Mouse (Mus musculus) forebrain, embryonic 16.5 days (tissue): ENCODE data around the gene Celf5. TPM values are rescaled to one million over a fixed set of nuclear protein-coding genes. Genes with fewer than 3 reads are reported as not detected.
"Not testable (repeated sequence)": the region's sequence is repeated elsewhere in the genome, so short reads cannot be mapped to it uniquely, and the experiment has no call there.

Source experiments
- ATAC-seq: fragments of 200-750 bp; cut with Nextera tagmentation; 2 replicates; pipeline ENCODE4 v1.8.0; 2017; ENCODE audit warnings: mild to moderate bottlenecking, moderate library complexity
- H3K27ac ChIP-seq: fragments of 300-500 bp; sonication (generic); 2 replicates; pipeline ENCODE4 v1.5.1; 2014; ENCODE audit warnings: low read length, control low read depth
- H3K27me3 ChIP-seq: fragments of 300-500 bp; sonication (generic); replicated peaks from 2 replicates; pipeline ENCODE4 v1.6.1; 2014; ENCODE audit warnings: low read length; ENCODE audit not compliant: control insufficient read depth, insufficient read depth
- H3K36me3 ChIP-seq: fragments of 300-500 bp; sonication (generic); 2 replicates; pipeline ENCODE4 v1.6.1; 2014; ENCODE audit not compliant: control insufficient read depth, insufficient read depth
- H3K4me1 ChIP-seq: fragments of 300-500 bp; sonication (generic); replicated peaks from 2 replicates; pipeline ENCODE4 v1.6.1; 2014; ENCODE audit warnings: low read length; ENCODE audit not compliant: control insufficient read depth, insufficient read depth
- H3K4me2 ChIP-seq: fragments of 300-500 bp; sonication (generic); 2 replicates; pipeline ENCODE4 v1.6.1; 2014; ENCODE audit warnings: mild to moderate bottlenecking, low read length, control low read depth
- H3K4me3 ChIP-seq: fragments of 300-500 bp; sonication (generic); replicated peaks from 2 replicates; pipeline ENCODE4 v1.5.1; 2014; ENCODE audit warnings: mild to moderate bottlenecking, low read length, control low read depth
- H3K9ac ChIP-seq: fragments of 300-500 bp; sonication (generic); replicated peaks from 2 replicates; pipeline ENCODE4 v1.6.1; 2014; ENCODE audit warnings: low read depth, low read length, control low read depth
- H3K9me3 ChIP-seq: fragments of 300-500 bp; sonication (generic); 2 replicates; pipeline ENCODE4 v1.6.1; 2016; ENCODE audit warnings: low read length; ENCODE audit not compliant: control insufficient read depth
- WGBS: fragments of 180-500 bp; shearing (Covaris S2); extraction: QIAGEN DNeasy Blood & Tissue Kit; methylation state at CpG from one replicate; pipeline ENCODE4 v1.1.7; 2014; 5-methylcytosine and 5-hydroxymethylcytosine counted together
- polyA plus RNA-seq: library from polyadenylated mRNA; unstranded; fragments of >200 nt; fragmentation: Nextera tagmentation; extraction: Ambion mirVana; gene quantifications from 2 replicates; pipeline ENCODE4 v1.2.1, GENCODE M21; 2015

Gene Celf5
- polyA plus RNA-seq, 1 experiment from 2014 or later = 93.0 TPM

DNA sequence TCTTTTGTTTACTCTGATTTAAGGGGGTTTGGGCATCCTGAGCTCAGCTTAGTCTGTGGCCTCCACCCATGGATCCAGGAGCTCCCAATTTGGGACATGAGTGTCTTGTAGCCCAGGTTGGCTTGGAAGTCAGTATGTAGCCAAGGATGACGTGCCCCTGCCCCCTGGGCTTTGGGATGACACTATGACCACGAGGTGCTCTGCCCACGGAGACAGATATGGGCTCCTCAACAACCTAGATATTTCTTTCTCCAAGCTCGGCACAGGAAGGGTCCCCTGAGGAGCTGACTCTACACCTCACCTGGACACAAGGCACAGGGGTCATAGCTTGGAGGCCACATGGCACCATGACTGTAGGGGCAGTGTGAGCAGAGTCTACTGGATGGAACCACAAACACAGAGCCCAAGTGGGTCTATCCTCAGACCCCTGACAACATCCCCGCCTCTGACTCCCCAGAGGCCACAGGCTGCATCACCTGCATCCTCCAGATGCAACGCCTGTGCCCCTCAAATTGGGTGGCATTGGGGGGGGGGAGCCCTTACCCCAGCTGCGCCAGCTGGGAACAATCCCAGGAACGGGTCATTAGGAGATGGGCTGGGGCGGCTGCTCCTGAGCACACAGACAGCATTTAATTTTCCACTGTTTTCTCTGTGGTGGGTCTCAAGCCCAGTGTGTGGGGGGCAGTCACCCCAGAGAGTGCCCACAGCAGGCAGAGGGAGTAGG is 31.7 kb downstream of the Celf5 start:
- no peak for ATAC-seq
- 59% methylated on average over 9 of the region's 9 CpGs for WGBS
- no peaks in the 10 kb centered on the region for H3K4me1 ChIP-seq
- no peaks in the 10 kb centered on the region for H3K9me3 ChIP-seq
- H3K27ac ChIP-seq = no peak overlapping the region
- peaks cover 43% of the 10 kb centered on the region for H3K27me3 ChIP-seq
- H3K9ac ChIP-seq = no peak overlapping the region
- no peak overlapping the region for H3K4me2 ChIP-seq
- H3K36me3 ChIP-seq = no peaks in the 10 kb centered on the region
- no peak overlapping the region for H3K4me3 ChIP-seq

DNA sequence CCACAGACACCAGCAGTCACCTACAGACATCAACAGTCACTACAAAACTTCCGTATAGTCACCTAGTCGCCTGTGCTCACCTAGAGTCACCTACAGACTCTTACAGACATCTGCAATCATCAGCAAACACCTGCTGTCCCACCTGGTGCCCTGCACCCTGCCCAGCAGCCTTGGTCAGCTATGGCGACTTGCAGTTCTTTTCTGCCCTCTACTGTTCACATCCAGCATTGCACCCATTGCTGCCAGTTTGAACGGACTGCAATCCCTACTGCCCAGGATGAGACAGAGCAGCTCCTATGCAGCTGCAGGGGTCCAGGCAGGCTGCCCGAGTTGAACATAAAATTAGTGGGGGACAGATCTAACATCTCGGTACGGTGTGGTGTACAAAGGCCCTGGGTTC is 32.4 kb downstream of the Celf5 start:
- H3K4me3 ChIP-seq = no peak overlapping the region
- WGBS = 2% methylated on average over 7 of the region's 7 CpGs
- peaks cover 43% of the 10 kb centered on the region for H3K27me3 ChIP-seq
- H3K4me1 ChIP-seq = no peaks in the 10 kb centered on the region
- H3K9ac ChIP-seq = no peak overlapping the region
- no peaks in the 10 kb centered on the region for H3K9me3 ChIP-seq
- H3K27ac ChIP-seq = no peak overlapping the region
- no peaks in the 10 kb centered on the region for H3K36me3 ChIP-seq
- ATAC-seq = peak; percentile 72
- H3K4me2 ChIP-seq = no peak overlapping the region

DNA sequence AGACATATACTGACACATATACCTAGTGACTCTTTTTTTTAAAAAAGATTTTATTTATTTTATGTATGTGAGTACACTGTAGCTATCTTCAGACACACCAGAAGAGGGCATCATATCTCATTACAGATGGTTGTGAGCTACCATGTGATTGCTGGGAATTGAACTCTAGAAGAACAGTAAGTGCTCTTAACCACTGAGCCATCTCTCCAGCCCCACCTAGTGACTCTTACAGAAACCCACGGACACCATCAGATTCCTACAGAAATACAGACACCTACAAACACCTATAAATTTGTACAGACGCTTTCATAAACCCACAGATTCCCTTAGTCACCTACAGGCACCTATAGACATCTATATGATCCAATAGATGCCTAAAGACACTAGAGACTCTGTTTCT is 37.0 kb downstream of the Celf5 start:
- not testable (repeated sequence) for H3K9me3 ChIP-seq, H3K36me3 ChIP-seq, H3K4me1 ChIP-seq, H3K27me3 ChIP-seq, H3K4me2 ChIP-seq, H3K27ac ChIP-seq, ATAC-seq, H3K4me3 ChIP-seq, H3K9ac ChIP-seq
- 37% methylated on average over 2 of the region's 2 CpGs for WGBS

DNA sequence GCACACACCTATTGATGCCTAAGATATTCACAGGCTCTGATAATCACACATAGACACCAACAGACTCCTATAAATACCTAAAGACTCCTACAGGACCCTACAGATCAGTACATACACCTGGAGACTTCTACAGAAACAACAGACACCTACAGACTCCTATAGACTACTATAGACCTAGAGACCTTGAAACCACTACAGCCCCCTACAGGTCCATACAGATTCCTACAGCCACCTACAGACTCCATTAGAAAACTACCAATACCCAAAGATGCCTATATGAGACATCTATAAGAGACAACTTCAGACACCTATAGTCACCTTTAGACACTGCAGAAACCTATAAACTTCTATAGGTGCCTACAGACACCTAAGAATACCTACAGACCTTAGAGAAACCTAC is 41.5 kb downstream of the Celf5 start:
- H3K4me2 ChIP-seq = no peak overlapping the region
- no peak overlapping the region for H3K9ac ChIP-seq
- no peaks in the 10 kb centered on the region for H3K9me3 ChIP-seq
- H3K27ac ChIP-seq = no peak overlapping the region
- no peak overlapping the region for H3K4me3 ChIP-seq
- H3K27me3 ChIP-seq = no peaks in the 10 kb centered on the region
- H3K4me1 ChIP-seq = no peaks in the 10 kb centered on the region
- no peak for ATAC-seq
- no peaks in the 10 kb centered on the region for H3K36me3 ChIP-seq

DNA sequence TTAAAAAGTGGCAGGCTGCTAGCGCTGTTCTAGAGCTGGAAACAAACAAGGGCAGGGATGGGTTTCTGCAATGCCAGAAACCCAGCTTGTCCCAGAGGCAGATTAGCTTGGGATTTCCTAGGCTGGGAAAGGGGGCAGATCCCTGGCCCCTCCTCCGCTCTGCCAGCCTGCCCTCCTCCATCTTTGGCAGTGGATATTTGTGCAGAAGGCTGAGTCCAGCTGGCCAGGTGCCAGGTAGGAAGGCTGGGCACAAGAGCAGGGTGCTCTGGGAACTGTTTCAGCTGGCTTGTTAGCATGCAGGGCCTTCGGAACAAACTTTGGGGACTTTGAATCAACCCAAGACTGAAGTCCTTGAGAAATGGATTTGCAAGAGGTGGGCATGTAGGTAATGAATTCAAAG is 47.1 kb downstream of the Celf5 start:
- peaks cover 38% of the 10 kb centered on the region for H3K4me1 ChIP-seq
- no peak overlapping the region for H3K4me3 ChIP-seq
- peak overlapping the region; percentile 11; the same call in 1 of the 2 replicates for H3K4me2 ChIP-seq
- WGBS = 18% methylated on average over 3 of the region's 3 CpGs
- peak overlapping the region; percentile 75 for H3K27ac ChIP-seq
- no peaks in the 10 kb centered on the region for H3K9me3 ChIP-seq
- H3K27me3 ChIP-seq = no peaks in the 10 kb centered on the region
- H3K36me3 ChIP-seq = no peaks in the 10 kb centered on the region
- peak; percentile 4; the same call in 1 of the 2 replicates for ATAC-seq
- H3K9ac ChIP-seq = peak overlapping the region; percentile 22

DNA sequence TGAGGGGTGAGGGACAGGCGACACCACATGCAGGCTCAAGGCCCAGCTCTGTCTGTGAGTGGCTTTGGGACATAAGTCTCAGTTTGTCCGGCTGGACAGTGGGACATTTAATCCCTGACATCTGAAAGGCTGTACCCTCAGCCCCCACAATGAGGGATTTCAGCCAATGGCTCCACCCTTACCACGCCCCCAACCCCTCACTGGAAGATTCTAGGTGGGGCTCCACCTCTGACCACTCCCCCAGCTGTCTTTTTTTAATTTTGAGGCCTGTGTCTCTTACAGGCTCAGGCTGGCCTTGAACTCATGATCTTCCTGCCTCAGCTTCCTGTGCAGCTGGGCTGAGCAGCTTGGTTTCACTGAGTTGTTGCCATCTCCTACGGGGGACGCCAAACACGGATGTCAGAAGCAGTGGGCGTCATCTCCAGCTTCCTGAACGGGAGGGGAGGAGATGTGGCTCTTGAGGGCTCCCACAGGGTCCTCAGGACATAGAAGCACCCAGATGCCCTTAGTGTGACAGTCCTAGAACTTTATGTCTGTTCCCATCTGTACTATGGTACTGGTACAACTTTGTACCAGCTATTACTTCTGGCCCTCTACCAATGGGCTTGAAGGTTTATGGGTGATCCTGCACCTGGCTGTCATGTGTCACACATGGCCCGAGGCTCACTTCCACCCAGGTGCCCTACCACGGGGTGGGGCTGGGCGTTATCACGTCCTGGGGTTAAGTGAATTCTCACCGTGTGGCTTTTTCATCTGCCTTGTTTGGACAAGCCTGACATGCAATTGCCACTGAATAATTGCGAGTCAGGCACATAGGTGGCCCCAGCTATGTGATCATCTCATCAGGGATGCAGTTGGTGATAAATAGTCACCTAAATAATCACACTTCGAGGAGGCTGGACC is 47.9 kb downstream of the Celf5 start:
- Histone ChIP-seq H3K27ac (peak overlapping the region; percentile 75), H3K27me3 (no peaks in the 10 kb centered on the region), H3K36me3 (no peaks in the 10 kb centered on the region), H3K4me1 (peaks cover 40% of the 10 kb centered on the region), H3K4me2 (no peak overlapping the region), H3K4me3 (no peak overlapping the region), H3K9ac (peak overlapping the region; percentile 22; the same call in 1 of the 2 replicates), H3K9me3 (no peaks in the 10 kb centered on the region)
- no peak for ATAC-seq
- 66% methylated on average over 15 of the region's 15 CpGs for WGBS

DNA sequence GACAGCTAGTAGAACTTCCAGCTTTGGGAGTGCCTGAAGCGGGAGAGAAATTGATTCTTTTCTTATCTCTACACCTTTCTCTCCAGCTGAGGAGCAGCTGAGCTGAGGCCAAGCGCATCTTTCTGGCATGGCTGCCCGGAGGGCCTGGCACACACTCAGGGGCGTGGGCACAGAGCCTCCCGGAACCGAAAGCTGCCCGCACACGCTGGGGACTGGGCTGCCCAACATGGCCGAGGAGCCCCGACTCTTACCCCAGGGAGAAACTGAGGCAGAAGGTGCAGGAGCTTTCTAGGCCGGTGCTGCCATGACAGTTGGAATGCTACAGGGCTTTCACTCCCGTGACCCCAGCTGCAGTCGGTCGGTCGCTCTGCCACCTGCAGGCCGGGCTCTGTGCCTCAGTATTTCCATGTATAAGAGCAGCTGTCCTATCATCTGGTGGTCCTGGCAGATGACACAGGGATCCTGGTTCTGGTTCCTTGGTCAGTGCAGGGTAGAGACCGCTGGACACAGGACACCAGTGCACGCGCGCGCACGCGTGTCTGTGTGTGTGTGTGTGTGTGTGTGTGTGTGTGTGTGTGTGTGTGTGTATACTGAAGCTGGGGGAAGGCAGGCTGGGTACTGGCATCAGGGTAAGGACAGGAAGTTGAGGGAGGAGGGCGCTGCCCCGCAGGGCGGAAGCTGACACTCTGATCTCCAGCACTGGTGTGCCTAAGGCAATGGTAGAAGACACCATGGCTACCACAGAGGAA is 48.8 kb downstream of the Celf5 start:
- Histone ChIP-seq H3K4me1 (peaks cover 43% of the 10 kb centered on the region), H3K9ac (no peak overlapping the region), H3K4me3 (no peak overlapping the region), H3K4me2 (no peak overlapping the region), H3K27me3 (no peaks in the 10 kb centered on the region), H3K36me3 (no peaks in the 10 kb centered on the region), H3K27ac (no peak overlapping the region), H3K9me3 (no peaks in the 10 kb centered on the region)
- ATAC-seq = no peak
- 72% methylated on average over 26 of the region's 26 CpGs for whole genome bisulfite sequencing

DNA sequence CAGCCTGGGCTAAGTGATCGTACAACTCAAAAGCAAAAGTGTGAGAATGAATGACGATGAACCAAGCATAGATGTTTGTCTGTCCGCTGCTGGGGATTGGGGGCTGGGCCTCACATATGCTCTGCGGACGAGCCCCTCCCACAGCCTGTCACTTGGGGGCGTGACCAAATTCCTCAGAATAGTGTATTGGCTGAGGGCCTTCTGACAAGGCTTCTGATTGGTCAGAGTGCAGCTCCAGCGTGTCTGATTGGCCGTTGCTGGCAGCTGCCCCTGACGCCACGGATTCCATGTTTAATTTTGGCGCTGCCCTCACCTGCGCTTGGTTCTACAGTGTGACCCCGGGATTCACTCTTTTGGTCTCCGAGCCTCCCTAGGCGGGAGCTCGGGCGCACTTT is 49.6 kb downstream of the Celf5 start:
- Histone ChIP-seq H3K9me3 (no peaks in the 10 kb centered on the region), H3K9ac (peak overlapping the region; percentile 49), H3K4me2 (peak overlapping the region; percentile 58), H3K4me1 (peaks cover 43% of the 10 kb centered on the region), H3K27ac (peak overlapping the region; percentile 43; the same call in 1 of the 2 replicates), H3K36me3 (no peaks in the 10 kb centered on the region), H3K27me3 (no peaks in the 10 kb centered on the region), H3K4me3 (peak overlapping the region; percentile 34)
- ATAC-seq = peak; percentile 88
- WGBS = 4% methylated on average over 17 of the region's 17 CpGs
